Mouse (Mus musculus) gastrocnemius, adult 18-20 months (tissue): ENCODE measurements around the gene Kmt2c. TPM values are rescaled to one million over a fixed set of nuclear protein-coding genes. Genes with fewer than 3 reads are reported as not detected.
A peak's percentile ranks its signal among the peaks of the same experiment; 100 is the strongest.
"Not testable (repeated sequence)": the region's sequence is repeated elsewhere in the genome, so short reads cannot be mapped to it uniquely, and the experiment has no call there.

Experiments
- DNase-seq: peaks from one replicate; pipeline ENCODE4 v3.0.0; 2021; ENCODE audit warnings: low spot score
- total RNA-seq, 2 experiments: library from RNA; stranded (reverse); gene quantifications; 2 replicates each; pipeline ENCODE4 v1.2.3; 2021

The Kmt2c gene
- total RNA-seq, 2 experiments from 2014 or later: 31.0 to 37.1 TPM

DNA sequence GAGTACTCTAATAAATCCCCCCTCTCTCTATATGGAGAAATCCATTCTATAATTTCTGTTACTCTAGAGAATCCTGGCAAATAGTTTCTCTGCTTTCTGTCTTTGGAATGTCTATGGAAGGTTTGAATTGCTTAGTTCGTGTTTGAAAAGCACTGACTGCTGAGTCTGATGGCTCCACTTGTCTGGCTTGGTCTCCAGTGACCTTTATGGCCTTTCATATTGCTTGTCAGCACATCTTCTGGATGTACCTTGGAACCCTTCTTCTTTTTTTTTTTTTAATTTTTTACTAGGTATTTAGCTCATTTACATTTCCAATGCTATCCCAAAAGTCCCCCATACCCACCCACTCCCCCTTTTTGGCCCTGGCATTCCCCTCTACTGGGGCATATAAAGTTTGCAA, 274.2 kb downstream of the Kmt2c start:
- DNase-seq: not testable (repeated sequence)

DNA sequence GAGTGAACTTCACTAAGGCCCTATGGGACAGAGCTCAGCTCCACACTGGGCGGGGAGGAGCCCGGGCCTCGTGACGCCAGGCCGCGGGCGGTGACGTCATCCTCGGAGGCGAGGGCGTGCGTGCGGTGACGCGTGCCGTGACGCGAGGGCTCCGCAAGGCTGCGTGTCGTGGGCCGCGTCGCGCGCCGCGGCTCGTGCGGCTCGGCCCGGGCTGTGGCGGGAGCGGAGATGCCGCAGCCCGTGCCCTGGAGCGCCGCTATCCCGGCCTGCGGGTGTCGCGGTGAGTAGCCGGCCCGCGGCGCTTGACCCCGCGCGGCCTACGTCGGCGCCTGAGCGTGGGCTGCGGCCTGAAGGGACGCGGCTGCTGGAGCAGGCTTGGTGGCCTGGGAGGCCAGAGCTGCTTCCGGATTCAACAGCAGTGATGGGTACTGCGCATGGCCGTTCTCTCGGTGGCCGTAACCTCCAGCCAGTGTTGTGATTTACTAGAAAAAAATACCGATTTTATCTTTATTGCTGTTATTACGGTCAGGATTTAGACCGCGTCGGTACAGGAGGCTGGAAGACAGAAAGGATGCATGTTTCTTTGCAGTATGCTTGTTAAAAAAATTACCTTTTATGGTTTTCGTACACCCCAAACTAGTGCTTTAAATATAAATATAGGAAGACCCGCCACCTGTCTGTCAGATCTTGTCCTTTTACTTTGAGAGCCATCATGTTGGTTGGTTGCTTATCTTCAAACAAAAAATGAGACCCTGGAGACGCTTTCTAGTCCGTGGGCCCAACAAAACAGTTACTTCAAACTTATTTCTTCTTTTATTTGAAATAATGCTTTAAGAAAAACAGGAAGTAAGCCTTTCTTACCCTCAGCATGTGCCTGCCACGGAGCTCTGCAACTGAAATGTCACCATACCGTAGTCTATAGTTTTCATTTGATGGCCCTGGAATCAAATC, 275.6 kb downstream of the Kmt2c start, which contains the start of gene E130116L18Rik:
TSS of gene E130116L18Rik (minus strand) at position 402 of the 951 bp plus-strand sequence.
- DNase-seq: peak; percentile 82

Other genes with a start within 250 kb of the Kmt2c start
- under 1 TPM in 1 of 2 experiments, not detected in 1; 0.16 TPM for gene Cct8l1, start 17.3 kb upstream of the Kmt2c start, total RNA-seq
- 1 to 10 TPM; 3.0 to 3.9 TPM for gene Xrcc2, start 207.0 kb upstream of the Kmt2c start, total RNA-seq